Mouse (Mus musculus): ENCODE results near the gene Ntn1. TPM values are rescaled to one million over a fixed set of nuclear protein-coding genes. Genes with fewer than 3 reads are reported as not detected.
A peak's percentile ranks its signal among the peaks of the same experiment; 100 is the strongest.

The Ntn1 gene
- total RNA-seq, 2 experiments from 2014 or later, result 6.2 to 7.3 TPM

DNA sequence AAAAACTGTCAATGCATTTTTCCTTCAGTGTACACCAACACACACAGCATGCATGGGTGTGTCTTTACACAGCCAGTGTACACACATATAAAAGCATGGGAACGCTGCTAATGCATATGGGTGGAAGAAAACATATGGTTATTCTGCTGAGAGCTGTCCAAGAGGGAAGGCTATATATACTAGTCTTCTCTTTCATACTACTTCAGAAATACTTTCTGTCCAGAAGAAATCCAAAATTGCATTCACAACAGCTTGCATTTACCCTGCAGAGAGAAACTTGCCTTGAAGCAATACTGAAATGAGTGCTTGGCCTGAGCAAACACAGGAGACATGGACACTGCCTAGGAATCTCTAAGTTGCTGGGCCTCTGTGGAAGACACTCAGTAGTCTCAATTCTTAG is 18.8 kb downstream of the Ntn1 start:
- DNase-seq, result no peak

DNA sequence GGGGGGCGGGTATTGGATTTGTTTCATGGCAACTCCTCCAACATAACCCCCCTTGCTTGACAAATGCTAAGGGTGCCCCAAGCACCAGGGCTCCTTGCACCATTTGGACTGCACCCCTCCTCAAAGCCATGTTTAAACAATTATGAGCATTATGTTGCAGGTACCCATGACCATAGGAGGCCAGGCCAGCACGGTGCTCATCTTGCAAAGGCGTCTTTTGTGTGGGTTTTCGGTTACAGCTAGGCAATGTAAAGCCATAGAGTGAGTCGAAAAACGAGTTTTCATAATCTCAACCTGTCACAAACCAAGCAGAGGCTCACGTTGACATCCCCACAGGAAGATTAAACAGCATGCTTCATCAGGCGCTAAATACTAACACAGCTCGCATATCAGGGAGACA is 19.3 kb downstream of the Ntn1 start:
- no peak for DNase-seq

DNA sequence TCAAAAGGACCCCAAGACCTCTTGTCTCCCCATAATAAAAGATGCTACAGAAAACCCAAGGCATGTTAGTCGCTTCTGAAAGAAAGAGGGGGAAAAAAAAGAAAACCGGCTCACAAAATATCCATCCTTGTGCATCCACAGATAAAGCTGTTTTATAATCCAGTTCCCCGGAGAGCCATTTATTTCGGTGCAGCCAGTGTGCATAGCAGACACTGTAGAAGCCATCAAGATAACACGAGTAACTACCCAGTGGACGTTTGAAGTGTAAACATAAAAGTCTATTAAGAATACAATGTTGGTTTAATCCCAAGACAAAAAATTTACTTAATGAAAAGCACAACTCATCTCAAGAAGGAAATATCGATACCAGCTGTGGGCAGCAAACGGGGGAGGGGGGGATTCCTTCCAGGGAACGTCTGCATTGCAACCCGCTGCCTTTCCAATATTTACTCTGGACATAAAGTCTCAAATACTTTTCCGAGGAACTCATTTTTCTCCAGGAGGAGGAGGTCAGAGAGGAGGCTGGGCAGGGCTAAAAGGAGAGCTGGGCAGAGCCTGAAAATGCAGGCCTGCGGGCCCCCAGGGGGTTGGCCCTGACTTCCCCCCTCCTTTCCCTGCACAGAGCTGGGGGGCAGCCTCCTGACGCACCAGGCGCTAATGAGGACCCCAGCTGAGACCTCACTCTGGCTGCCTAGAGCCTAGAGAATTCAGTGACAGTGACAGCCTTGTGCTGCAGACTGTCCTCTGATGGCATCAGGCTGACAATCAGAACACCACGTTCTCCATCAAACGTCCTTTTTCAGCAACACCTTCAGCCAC is 21.5 kb downstream of the Ntn1 start:
- DNase-seq, result no peak

DNA sequence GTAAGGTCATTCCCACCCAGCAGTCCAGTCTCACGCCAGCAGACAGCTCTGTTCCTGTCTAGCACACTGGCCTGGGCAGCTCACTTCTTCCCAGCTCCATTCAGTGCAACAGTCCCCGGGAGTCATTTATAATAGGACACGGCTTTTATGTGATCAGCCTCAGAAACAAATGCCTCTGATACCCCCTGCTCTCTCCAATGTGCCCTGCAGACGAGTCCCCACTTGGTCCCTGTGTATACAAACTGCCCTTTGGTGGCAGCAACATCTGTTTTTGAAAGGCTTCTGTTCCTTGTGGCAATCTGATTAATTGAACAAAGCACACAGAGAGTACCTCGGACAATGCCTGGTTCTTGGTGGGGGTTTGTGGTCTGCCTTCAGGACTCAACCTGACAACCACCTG is 22.2 kb downstream of the Ntn1 start:
- no peak for DNase-seq

DNA sequence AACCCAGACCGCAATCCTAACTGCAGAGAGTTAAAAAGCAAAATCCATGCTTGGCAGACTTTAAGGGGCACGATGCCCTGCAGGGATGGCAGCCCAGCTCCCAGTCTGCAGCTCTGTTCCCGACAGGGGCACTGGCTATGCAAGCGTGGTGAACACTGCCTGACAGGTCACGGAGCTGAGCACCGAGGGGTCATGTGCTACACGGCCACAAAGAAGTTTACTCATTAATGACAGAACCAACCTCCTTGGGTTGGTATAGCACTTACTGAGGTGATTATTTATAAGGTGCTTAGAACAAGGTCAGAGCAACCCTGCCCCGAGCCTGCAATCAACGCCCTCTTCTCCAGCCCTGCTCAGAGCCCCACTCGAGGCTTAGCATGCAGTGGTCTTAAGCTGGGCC is 27.5 kb downstream of the Ntn1 start:
- DNase-seq, result no peak

DNA sequence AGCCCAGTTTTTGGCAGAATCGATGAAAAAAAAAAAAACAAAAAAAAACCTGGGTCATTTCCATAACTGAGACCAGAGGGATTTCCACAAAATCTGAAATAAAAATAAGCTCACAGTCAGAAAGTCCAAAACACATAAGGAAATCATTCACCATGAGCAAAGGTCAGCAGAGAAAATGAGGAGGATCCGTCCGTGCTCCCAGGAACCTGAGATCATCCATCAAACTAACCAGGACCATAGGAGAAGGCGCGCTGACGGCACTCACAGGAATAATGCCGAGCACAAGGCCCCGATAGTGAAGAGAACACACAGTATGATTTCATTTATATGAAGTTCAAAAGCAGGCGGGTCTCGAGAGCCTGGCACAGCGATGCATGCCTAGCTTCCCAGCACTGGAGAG is 29.0 kb downstream of the Ntn1 start:
- DNase-seq, result no peak

DNA sequence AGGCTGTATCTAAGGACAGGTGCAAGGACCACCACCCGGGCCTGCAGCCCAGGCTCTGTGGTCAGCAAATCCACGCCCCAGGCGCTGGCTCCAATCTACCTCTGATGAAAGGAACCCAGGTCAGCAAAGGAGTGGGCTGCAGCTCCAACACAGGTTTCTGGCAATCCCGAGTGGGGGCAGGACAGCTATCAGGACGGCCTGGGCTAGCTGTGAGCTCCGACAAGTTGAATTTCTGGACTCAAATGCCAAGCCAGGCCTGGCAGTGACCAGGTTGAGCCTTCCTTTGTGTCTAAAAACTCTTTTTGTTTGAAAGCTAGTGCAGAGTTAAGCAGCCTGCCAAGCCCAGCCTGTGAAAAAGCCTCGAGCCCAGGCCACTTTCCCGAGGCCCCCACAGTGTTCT is 43.7 kb downstream of the Ntn1 start:
- no peak for DNase-seq

DNA sequence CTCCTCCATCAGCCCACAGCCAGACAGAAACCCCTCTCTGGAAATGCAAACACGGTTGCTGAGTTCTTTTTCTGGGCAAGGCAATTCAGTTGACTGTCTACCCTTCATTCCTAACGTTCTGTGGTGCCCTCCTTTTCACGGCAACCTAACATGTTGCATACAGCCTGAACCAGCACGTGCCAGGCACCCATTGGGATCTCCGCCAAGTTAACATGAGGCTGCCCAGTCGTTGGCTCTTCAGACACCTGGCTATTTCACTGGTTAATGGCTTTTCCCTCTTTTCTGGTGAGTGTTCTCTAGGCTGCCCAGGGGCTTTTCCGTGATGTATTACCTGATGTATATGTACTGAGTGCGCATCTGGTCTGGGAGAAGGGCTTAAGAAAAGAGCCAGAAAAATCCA is 45.1 kb downstream of the Ntn1 start:
- DNase-seq, result no peak

DNA sequence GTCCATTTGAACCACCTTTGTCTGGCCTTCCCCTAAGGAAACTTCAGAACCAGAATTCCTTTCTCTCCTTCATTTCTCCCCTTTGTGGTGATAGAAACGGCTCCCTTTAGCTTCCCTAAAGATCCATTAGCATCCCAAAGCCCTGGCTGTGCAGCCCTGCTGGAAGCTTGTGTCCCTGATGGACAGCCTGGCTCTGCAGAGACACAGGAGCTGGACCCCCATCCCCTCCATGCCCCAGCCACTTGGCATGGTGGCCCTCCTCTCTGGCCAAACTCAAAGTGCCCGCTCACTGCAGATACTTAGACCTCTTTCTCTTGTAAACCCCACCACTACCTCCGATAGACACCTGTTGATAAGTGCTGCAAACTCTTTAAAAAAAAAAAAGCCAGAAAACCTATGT is 45.8 kb downstream of the Ntn1 start:
- no peak for DNase-seq

DNA sequence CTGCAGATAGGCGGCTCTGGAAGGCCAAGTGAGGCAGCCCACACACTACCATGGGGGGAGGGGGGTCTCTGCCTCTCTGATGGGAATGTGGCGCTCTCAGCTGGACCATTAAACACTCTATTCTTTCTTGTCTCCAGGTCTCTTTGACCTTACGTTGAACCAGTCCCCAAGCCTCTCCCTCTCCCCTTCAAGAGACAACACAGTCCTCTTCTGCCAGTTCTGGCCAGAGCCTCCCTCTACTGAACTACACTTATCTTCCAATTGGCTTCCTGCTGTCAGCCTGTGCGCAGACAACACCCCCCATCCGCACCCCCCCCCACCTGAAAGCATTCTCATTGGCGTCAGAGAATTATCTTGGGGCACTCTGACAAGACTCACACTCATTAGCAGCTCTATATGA is 48.4 kb downstream of the Ntn1 start:
- no peak for DNase-seq

DNA sequence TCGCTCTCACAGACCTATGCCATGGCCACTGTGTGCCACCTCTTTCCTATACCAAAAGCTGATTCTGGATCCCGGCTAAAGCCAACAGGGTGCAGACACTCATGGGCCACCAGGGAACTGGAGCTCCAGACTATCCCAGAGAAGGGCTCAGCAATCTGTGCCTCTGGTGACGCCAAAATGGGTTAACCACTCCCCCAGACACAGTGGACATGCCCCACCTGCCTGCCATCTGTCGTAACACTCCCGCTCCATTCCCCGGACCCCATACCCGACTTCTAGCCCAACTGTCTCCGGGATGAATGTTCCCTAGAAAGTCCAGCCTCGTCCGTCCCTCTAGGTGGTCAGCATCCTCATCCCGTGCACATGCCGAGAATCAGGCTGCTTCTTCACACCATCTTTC is 51.8 kb downstream of the Ntn1 start:
- no peak for DNase-seq

DNA sequence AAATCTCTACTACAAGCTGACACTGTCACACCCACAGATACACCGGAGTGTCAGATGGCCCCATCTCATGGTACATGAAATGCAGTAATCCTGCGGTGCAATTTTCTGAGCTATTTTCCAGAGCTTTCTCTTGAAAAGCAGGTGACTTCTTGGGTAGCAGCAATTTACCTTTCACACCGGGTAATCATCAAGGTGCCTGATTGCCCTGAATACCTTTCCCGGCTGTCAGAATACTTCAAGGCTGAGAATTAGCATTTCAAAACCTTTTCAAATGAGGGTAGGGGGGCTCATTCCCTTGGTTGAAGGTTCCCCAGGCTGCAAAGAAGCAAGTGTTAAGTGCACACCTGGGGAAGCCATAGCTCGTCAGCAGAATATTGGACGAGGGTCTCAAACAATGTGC is 52.5 kb downstream of the Ntn1 start:
- DNase-seq, result no peak

DNA sequence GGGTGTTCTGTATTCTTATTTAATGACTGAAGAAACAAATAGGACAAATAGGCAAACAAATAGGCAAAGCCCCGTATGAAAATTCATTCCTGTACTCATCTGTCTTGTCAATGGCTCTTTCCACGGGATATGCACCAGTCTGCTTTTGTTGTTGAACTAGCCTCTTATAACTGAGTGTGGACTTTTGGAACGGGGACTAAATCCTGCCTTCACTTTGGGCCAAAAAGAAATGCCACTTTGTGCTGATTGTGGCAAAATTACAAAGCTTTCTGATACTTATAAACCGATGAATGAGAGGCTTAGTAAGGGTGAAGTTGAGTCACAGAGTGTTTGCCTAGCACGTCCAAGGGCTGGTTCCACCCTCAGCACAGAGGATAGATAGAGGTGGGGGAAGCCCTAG is 53.1 kb downstream of the Ntn1 start:
- no peak for DNase-seq

DNA sequence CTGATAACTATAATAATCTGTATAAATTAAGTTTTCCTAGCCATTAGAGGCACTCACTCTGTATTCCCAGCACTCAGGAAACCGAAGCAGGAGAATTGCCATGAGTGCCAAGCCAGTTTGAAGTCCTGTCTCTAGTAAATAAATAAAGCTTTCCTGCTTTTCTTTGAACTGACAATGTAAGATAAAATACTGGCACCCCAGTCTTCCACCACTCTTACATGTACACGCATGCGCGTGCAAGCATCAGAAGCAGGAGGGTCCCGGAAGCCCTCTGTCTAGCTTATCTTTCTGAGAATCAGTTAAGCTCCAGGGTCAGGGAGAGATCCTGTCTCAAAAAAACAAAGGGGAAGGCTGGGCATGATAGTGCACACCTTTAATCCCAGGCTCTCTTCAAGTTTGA is 54.5 kb downstream of the Ntn1 start:
- DNase-seq, result no peak

DNA sequence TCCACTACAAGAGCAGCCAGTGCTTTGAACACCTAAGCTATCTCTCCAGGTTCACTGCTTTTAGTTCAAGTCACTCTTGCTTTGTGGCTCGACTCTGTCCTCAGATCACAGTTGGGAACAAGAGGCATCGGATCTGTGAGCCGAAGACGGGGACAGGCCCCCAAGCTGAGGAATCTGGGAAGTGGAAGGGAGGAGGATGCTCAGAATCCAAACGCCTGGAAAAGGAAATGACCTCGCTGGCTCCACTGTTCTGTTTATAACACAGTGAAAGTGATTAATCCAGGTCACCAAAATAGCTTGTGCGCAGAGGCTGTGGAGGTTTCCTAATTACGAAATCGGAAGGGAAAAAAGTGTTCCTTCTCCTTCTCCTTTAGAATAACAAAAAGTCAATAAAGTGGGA is 56.4 kb downstream of the Ntn1 start:
- DNase-seq, result no peak

DNA sequence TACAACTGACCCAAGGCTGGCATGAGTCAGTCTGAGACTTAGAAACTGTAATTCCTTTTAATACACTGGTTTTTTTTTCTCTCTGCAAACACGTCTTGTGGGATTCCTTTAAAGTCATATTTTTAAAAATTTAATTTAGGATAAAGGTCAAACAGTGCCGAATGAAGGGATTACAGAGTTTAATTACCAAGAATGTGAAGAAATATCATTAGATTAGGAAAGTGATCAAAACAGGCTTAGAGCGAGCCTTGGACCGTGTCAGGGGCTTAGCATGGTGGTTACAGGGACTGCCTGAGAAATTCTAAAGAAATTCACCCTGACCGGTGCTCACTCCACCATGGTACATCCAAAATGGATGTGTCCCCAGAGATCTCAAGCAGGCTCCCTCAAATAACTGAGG is 57.9 kb downstream of the Ntn1 start:
- no peak for DNase-seq

DNA sequence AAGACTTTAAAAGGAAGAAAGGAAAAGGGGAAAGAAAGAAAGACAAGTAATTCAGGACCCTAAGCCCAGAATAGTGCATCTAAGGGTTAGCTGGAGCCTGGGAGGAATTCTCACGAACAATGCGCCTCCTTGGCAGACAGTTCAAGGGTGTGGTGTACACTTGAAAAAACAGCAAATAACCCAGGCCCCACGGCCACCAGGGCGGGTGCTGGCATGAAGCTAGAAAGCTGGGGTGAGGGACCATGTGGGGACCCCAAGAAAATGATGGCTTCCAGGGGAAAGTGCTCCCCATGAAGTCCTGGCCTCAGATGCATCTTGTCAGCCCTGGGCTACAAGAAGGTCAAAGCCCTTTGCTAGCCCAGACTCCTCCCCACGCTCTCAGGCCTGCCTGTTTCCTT is 58.6 kb downstream of the Ntn1 start:
- no peak for DNase-seq

DNA sequence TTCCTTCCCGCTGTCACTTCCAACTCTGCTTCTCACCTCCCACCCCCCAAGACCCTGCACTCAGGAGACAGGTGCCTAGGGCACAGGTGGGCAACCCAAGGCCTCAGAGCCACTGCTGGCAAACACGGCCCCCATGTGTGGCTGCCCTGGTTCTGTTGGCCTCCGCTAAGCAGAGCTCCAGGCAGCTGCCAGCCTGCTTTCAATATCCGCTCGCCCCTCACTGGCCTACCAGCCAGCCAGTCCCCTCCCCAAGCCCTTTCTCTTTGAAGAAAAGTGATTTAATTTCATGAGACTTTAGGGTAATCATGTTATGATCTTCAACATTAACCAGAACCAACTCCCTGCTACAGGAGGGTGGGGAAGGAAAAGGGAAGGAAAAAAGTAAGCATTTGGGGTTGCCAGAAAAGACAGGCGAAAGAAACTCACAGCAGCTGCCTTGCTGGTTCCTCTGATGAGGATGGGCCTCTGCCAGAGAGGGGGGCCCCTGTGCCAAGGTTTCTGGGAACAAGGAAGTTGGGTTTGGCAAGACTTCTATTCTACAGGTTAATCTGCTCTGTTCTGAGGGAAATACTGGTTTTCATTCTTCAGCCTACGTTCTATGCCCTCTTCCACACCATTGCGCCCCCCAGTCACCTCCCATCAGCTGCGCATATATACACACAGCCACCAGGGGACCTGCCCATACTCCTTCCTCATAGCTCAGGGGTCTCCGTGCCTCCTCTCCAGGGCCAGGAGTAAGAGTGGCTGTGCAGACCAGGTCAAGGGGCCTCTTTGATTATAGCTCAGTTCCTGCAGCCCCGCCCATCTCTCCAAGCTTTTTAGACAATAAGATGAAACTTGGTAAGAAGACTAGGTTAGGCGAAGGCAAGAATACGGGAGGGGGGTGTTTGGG is 59.3 kb downstream of the Ntn1 start:
- DNase-seq, result peak; percentile 24 to 29

DNA sequence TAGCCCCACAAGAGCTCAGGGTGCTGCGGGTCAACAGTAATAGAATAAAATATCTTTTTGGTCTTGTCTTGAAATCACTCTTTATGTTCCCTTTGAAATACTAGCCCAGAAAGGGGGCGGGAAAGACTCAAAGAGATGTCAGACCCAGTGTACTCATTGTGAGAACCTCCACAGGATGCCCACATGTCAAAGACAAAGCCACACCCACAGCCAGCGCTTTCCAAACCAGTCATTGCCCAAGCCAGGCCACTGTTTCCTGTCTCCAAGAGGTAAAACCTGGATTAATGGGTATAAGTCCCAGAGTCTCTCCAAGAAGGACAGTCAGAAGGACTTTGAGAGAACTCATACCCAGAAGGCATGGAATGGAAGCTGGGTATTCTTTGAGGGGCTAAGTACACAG is 60.3 kb downstream of the Ntn1 start:
- DNase-seq, result no peak

DNA sequence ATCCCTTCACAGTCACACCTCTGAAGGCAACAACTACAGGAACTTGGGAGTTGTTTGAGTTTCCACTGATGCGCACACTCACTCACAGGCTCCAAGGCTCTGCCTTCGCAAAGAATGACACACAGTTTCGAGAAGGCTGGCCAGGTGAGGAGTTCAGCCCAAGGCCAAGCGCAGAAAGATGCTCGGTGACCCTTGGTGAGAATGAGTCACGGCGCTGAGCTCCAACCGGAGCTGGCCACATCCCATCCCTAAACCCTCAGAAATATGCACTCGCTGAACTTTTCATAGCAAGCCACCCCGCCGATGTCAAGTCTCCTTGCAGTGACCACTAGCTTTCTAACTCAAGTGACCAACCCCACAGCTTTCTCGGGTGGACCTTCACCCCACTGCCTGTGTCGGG is 60.8 kb downstream of the Ntn1 start:
- DNase-seq, result no peak

DNA sequence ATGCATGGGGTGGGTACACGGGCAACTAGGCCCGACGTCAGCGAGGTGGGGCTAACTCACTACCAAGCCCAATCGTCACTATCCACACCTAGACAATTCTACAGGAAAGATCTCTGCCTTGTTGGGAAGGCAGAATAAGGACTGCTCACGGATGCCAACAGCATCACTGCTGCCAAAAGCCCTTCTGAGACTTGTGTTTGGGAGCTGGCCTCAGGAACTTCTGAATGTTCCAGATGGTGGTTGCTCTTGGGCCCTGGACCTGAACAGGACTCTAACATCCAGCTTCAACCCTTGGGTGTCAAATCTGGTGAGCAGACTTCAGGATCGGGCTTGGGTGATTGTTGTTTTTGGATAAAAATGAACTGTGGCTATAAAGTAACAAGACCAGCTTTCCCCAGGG is 61.3 kb downstream of the Ntn1 start:
- DNase-seq, result no peak

DNA sequence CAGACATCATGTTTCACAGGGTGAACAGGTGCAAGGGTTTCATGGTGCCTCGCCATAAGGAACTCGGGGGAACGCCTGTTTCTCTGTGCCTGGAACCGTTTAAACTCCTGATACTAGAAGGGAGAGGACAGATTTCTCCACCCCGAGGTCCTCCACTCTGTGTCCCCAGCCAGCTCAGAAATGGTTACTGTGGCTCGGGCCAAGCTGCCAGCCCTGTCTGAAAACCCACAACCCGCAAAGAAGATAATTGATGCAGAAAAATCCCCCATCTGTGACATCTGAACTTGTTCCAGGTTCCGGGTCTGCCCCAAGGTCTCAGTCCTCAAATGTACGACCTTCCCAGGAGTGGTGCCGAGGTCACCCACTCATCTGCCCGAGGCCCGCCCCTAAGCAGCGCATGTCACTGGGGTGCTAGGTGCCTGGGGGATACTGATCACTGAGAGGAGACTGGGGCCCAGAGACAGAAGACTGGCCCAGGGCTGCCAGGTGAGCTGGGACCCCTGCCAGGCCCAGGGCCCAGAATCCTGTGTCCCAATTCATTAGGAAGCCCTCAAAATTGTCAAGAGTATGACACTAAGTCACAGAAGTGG is 68.9 kb downstream of the Ntn1 start:
- DNase-seq, result no peak

DNA sequence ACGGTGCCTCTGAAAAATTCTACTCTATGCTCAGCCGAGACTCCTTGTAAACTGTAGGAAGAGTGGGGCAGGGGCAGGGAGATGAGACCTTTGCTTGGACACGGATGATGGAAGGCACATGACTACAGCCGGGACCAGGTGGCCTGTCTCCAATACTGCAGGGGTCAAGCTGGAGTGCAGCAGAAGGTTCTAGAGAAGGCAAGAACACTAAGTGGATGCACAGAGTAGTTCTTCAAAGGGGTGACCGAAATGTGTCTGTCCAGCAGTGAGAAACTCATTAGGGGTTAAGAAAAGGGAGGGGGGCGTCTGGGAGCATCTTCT is 69.5 kb downstream of the Ntn1 start:
- DNase-seq, result no peak

Data from layer of hippocampus, postnatal 36 days (tissue).